Mouse (Mus musculus) v-Abl transformed pro-B cells (cell line): ENCODE results near the gene Setd2.

ENCODE experiments used
- in situ Hi-C, 2 experiments: fragments of 400-800 bp; cut with MboI; formaldehyde crosslinking; loops; one replicate each; pipeline ENCODE4 v1.15.1; 2025; ENCODE audit not compliant: unreplicated experiment in 2 of 2

The Setd2 gene

DNA sequence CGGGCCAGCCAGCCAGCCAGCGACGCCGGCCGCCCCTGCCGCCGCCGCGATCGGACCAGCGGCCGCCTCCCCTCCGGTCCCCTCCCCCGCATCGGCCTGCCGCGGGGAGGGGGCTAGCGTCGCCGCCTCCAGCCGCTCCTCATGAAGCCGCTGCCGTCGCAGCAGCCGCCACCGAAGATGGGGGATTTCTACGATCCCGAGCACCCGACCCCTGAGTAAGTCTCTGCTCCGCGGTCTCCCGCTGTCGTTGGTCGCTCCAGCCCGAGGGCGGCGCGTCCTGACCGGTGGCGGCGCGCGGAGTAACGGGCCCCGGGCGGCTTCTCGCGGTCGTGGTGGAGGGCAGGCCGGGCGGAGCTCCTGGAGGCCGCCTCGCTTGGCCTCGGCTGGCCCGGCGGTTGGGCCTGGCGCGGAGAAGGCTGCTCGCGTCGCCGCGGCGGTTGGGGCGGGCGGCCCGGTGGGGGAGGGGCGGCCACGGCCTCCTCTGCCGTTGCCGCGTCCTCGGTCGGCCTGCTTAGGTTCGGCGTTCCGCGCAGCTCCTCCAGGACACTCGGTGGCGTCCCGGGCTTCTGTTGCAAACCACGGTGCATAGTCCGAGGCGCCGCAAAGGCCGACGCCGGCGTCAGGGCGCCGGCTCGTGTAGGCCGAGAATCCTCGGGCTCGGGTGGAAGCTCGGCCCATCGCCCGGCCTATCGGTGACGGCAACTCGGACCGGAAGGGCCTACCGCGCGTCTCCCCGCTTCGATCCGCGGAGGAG is at the start of gene Setd2:
Setd2 (plus strand) TSS at position 60 of the 754 bp plus-strand sequence.
- in situ Hi-C loops: no loop called here

DNA sequence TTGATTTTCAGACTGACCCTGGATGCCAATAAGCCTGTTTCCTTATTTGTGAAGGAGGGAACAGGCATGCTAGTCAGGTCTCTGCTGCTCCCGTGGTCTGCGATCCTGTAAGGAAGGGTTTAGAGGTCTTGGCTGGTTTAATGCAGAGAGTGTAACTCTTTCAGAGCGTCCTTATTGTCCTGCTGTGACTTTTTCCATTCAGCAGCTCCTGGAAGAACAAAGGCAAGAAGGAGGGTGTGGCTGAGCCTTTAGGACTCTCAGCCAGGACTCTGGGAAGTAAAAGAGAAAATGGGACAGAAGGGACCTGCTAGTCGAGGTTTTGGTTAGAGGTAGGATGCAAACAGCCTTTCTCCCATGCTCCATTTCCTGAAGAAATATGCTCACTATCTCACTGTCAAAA is 43.6 kb upstream of the Setd2 start:
- in situ Hi-C loops: loop anchor here in 1 of 2 experiments (5.0 kb wide), 1 partner anchor 33 kb away; no protein-coding TSS in a partner anchor

DNA sequence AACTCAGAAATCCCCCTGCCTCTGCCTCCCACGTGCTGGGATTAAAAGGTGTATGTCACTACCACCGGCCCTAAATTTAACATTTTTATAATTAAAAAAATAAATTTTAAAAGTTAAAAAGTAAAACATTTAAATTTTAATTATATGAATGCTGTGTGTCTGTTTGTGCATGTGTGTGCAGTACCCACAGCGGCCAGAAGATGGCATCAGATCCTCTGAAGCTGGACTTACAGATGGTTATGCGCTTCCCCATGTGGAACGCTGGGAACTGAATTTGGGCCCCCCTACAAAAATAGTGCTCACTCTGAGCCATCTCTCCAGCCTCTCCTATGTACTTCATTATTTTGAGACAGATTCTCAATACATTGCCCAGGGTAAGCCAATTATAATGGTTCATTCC is 41.5 kb upstream of the Setd2 start:
- in situ Hi-C loops: no loop called here

DNA sequence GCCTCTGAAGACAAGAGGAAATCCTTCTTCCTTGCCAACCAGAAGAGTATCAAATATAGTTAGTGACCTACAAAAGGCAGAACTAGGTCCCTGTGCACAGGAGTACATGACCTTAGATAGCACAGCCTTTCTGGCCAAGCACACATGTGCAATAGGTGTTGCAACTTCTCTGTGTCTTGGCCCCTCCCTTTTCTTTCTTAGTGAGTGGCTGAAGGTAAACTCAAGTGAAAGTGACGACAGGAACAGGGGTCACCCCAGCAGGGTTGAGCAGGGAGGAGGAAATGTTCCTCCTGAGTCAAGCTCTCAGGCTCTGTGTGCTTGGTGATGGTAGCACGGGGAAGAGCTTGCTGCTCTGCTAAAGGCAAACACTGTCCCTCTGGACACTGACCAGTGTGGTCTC is 6.7 kb upstream of the Setd2 start:
- in situ Hi-C loops: no loop called here

DNA sequence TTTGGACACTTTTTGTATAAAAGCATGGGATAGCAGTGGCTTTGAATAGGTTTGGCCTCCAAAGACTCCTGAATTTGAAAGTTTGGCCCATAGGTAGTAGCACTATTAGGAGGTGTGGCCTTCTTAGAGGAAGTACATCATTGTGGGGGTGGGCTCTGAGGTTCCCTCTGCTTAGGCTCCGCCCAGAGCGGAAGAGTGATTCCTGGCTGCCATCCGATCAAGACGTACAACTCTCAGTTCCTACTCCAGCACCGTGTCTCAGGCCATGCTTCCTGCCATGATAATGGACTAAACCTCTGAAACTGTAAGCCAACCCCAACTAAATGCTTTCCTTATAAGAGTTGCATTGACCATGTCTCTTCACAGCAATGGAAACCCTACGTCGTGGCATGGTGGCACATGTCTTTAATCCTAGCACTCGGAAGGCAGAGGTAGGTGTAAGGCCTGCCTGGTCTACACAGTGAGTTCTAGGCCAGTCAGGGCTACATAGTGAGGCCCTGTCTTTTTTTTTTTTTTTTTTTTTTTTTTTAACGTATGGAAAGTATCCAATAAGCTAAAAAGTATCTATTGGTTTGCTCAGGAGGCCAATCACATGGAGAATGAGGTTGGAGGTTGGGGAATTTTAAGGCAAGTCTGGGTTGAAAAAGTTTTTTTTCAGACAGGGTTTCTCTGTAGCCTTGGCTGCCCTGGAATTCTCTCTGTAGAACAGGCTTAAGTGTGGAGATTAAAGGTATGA is 3.2 kb upstream of the Setd2 start:
- in situ Hi-C loops: no loop called here

DNA sequence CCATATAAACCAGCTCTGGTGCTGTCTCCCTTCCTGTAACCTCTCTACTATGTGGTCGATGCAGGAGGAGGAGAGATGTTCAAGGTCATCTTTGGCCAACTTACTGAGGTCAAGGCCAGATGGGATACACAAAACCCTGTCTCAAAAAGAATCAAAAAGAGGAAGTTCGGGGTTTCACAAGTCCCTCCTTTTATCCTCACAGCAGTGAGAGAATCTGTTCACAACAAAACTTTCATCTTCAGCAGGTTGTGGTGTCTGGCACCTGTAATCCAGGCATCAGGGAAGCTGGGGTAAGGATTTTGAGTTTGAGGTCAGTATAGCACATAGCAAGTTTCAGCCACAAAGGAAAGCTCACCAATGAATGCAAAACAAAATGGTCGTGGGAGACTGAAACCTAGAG is 1.7 kb upstream of the Setd2 start:
- in situ Hi-C loops: no loop called here

DNA sequence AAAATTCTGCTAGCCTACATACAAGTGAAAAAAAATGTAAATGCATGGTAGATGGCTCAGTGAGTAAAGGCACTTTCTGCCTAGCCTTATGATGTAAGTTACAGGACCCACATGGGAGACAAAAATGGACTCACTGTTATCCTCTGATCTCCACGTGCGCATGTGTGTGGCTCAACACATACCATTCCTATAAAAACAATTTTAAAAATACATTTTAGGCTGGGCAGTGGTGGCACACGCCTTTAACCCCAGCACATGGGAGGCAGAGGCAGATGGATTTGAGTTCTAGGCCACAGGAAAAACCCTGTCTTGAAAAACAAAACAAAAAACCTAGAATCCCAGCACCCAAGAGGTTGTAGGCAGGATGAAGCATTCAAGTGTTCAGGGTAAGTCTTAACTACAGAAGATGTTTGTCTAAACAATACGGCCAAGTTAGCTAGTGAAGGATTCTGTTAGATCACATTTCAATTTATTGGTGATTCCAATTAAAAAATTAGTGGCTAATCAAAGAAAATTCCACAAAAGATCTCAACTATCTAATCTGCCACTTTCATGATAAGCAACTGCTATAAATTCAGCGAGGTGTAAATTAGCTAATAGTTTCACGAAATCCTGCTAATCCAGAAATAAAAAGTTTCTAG is 1.1 kb upstream of the Setd2 start:
- in situ Hi-C loops: no loop called here

DNA sequence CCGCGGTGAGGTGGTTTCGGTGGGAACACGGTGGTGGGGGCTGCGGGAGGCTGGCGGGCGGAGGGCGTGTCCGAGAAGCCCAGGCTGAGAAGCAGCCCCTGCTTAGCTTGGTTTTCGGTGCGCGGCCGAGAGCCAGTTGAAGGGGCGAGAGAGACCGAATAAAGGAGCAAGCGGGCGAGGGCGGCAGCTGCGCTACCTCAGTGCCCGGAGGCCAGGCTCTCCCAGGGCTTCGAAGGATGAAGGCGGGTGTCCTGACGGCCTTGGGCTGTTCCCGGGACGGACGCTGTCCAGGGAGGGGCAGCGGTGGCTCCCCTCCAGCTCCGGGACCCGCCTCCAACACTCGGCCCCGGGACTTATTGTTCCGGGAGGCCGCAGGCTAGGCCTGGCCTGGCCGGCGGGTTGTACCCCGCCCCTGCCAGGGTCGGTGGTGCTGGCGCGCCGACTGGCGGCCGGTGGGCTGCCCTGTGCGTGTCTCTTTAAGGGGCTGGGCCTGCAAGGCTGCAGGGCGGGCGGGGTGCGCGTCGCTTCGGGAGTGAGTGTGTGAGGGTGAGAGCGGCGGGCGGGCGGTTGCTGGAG is 395 bp upstream of the Setd2 start:
- in situ Hi-C loops: no loop called here

DNA sequence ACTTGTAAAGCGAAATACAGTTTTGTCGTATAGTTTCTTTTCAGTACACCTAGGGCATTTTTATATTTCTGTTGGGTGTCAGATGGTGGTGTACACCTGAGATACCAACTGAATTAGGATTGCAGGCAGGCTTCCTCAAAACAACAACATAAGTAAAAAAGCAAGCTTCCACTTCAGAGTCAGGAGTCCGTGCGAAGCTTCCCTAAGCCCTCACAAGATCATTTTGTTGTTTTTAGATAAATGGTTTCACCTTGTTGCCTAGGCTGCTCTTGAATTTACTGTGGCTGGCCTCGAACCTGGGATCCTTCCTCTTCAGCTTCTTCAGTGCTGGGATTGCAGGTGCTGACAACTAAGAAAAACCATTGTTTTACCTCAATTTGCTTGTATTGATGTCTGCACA is 1.2 kb downstream of the Setd2 start:
- in situ Hi-C loops: no loop called here

DNA sequence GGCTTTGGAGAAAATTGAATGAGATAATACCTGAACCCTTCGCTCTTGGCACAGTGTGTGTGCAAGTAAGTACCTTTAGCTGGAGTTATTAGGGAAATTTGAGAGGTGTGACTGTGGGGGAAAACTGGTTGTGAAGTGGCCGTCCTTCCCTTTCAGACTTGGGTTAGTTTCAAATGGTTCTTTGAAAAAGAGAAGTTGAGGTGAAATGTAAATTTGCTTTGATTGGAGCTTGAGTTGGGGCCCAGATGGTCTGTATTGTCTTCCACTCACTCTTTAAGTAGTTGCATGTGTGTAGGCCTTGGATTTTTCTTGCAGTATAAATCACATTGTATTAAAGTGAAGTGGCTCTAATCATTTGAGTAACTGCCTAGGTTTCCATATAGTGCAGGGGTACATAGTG is 2.7 kb downstream of the Setd2 start:
- in situ Hi-C loops: loop anchor here in 1 of 2 experiments (5.0 kb wide), 1 partner anchor 78 kb away; no protein-coding TSS in a partner anchor

DNA sequence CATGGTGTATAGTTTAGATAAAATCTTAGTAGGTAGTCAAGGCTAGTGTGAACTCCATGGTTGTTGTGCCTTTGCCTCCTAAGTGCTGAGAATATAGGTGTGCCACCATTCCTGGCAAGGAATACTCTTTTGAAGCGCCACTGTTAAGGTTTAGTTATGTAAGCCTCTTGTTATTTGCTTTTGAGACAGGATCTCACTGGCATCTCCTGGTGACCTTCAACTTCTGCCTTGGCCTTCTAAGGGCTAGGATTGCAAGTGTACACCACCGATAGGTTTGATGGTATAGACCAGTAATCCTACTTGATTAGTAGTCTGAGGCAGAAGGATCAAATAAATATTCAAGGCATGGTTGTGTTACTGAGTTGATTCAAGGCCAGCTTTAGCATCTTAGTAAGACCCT is 4.2 kb downstream of the Setd2 start:
- in situ Hi-C loops: loop anchor here in 1 of 2 experiments (5.0 kb wide), 1 partner anchor 79 kb away; no protein-coding TSS in a partner anchor

DNA sequence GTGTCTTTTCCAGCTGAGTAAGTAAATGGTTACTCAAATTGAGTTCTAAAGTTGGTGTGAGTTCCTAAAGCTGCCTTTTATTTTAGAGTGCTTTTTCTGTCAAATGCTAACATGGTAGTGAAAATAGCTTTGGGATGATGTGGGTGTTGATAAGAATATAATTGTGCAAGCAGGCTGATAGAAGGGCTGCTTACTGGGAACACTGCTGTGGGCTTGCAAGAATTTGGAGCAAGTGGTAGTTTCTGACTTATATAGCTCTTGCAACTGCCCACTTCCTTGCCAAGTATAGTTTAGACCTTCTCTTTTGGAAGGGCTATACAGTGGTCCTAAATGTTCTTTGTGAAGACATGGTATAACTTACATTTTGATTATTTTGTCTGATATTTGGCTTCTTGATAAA is 6.1 kb downstream of the Setd2 start:
- in situ Hi-C loops: loop anchor here in 1 of 2 experiments (5.0 kb wide), 1 partner anchor 81 kb away; no protein-coding TSS in a partner anchor

DNA sequence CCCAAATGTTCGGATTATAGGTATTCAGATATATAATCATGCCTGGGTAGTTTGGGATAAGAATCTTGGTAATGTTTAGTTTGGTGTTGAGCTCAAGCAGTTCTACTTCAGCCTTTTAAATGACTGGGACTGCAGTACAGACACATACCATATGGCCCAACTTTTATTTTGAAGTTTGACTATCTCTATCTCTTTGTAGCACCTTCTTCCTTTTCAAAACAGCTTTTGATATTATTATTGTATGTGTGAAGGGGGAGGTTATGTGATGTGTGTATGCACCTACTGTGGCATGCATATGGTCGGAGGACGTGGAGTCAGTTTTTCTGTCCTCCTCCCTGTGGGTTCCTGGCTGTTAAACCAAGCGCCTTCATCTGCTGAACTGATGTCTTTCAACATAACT is 9.6 kb downstream of the Setd2 start:
- in situ Hi-C loops: no loop called here

DNA sequence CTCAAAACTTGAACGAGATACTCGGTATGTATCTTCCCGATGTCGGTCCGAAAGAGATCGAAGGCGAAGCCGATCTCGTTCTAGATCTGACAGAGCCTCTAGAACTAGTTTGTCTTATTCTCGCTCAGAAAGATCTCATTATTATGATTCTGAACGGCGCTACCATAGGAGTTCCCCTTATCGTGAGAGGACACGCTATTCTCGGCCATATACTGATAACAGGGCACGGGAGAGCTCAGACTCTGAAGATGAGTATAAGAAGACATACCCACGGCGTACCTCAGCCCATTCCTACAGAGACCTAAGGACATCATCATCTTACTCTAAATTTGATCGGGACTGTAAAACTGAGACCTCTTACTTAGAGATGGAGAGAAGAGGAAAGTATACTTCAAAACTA is 15.9 kb downstream of the Setd2 start:
- in situ Hi-C loops: no loop called here

DNA sequence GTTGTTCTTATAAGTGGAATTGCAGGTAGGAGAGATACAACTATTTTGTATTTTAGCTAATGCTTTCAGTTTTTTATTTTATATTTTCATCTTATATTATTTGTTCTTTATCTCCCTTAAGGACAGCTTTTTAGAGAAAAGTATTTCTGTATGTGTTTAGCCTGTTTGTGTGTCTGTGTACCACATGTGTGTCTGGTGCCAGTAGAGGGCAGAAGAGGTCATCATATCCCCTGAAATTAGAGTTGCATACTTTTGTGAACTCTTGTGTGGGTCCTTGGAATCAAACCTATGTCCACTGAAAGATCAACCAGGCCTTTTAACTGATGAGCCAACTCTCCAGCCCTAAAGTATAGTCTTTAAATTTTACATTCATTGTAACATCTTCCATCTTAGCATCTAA is 35.9 kb downstream of the Setd2 start:
- in situ Hi-C loops: no loop called here

DNA sequence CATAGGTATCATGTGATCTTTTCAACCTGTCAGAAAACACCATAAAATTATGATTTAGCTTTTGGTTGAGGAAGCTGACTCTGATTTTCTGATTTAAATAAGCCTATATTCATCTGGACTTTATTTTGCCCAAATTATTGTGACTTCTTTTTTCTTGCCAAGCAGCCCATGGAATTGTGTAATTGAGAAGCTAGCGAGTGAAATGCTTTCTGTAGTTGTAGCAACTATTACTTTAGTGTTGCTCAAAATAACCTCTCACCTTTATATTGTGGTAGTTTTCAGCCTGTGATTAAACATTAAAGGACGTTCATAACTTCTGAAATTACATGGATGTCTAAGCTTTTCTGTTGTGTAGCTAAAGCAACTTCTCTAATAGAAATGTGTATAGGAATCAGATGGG is 49.8 kb downstream of the Setd2 start:
- in situ Hi-C loops: loop anchor here (25.0 kb wide), 2 partner anchors 370 to 395 kb away; no protein-coding TSS in a partner anchor

DNA sequence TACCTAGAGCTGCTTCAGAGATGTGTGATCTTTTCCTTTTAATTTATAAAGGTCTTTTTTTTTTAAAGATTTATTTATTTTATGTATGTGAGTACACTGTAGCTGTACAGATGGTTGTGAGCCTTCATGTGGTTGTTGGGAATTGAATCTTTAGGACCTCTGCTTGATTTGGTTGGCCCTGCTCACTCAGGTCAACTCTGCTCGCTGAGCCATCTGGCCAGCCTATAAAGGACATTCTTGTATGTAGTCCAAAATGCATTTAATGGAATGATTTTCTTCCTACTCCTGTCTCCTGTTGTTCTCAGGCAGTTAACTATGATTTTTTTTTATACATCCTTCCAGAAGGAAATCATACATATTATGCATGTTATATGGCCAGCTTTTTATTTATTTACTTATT is 51.1 kb downstream of the Setd2 start:
- in situ Hi-C loops: loop anchor here (25.0 kb wide), 2 partner anchors 371 to 396 kb away; no protein-coding TSS in a partner anchor

DNA sequence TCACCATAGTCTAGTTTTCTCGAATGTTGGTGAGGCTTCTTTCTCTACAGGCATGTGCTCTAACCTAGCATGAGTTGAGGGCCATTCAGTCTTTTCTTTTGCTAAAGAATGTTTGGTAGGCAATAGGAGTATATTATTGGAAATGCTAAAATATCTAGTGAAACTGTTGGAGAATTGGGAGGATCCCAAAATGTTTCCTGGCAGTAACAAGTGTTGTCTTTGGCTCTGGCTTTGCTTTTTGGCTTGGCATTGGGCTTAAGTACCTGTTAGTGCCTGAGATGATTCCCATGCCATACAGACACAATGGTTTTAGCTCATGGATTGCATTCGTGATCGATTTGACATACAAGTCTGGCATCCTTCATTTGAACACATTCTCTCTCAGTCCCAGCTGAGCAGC is 79.1 kb downstream of the Setd2 start:
- in situ Hi-C loops: loop anchor here in 1 of 2 experiments (5.0 kb wide), 1 partner anchor 174 kb away; no protein-coding TSS in a partner anchor

DNA sequence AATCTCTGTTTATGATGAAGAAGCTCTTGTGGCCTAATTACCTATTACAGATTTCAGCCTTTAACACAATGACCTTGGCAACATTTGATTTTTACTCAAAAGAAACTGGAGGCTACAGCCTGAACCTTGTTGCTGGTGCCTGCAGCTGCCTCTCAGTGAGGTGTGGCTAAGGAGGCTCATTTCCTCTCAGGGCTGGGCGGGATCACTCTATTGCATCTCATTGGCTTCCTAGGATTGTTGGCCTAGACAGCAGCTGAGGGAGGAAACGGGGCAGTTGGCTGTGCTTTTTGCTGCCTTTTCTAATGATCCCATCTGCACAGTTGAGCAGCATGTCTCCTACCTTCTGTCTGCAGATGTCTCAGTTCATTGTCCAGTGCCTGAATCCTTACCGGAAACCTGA is 84.7 kb downstream of the Setd2 start:
- in situ Hi-C loops: no loop called here

DNA sequence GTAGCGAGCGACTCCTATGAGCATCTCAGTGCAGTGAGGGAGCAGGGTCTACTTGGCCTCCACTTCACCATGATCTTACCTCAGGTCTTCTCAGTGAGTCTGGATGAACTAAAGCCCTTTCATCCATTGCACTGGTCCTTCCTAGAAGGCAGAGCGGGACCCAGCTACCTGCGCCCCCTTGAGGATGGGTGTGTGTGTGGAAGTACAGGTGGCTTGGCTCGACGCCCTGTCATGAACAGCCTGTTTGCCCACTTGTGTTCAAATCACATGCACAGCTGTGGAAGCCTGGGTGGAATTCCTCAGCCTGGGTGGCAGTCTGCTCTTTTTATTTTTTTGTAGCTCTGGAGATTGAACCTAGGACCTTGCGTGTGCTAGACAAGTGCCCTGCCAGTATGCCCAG is 87.8 kb downstream of the Setd2 start:
- in situ Hi-C loops: loop anchor here in 1 of 2 experiments (5.0 kb wide), 1 partner anchor 208 kb away; no protein-coding TSS in a partner anchor

DNA sequence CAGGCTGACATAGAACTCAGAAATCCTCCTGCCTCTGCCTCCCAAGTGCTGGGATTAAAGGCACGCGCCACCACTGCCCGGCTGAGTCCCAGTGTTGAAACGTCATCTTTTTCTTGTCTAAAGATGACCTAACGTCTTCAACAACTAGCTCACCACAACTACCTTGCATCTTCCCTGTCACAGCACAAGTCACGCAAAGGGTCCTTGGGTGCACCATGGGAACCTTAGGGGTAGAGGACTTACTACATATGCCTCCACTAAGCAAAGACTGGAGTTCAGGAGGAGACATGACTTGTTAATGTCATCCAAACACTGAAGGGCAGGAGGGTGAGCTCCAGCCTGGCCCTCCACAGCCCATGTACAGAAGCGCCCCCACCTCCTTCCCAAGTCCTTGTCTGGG is 88.3 kb downstream of the Setd2 start:
- in situ Hi-C loops: loop anchor here in 1 of 2 experiments (5.0 kb wide), 1 partner anchor 208 kb away; no protein-coding TSS in a partner anchor
